Mouse (Mus musculus) hindbrain, embryonic 14.5 days (tissue): ENCODE measurements around the gene Lrrc46. TPM values are rescaled to one million over a fixed set of nuclear protein-coding genes. Genes with fewer than 3 reads are reported as not detected.

Experiments used
- ATAC-seq: fragments of 200-750 bp; cut with Nextera tagmentation; 2 replicates; pipeline ENCODE4 v1.8.0; 2017; ENCODE audit warnings: moderate number of reproducible peaks, mild to moderate bottlenecking, moderate TSS enrichment, moderate library complexity; ENCODE audit not compliant: low FRiP score
- DNase-seq: peaks from one replicate; pipeline ENCODE4 v3.0.0-alpha.2; 2015; ENCODE audit warnings: low spot score
- H3K27ac ChIP-seq: fragments of 300-500 bp; sonication (generic); 2 replicates; pipeline ENCODE4 v1.5.1; 2014; ENCODE audit warnings: mild to moderate bottlenecking, moderate library complexity
- H3K27me3 ChIP-seq: fragments of 300-500 bp; sonication (generic); 2 replicates; pipeline ENCODE4 v1.6.1; 2014; ENCODE audit warnings: mild to moderate bottlenecking, low read length, mixed read lengths; ENCODE audit not compliant: control insufficient read depth, insufficient read depth
- H3K36me3 ChIP-seq: fragments of 300-500 bp; sonication (generic); replicated peaks from 2 replicates; pipeline ENCODE4 v1.6.1; 2014; ENCODE audit not compliant: control insufficient read depth, insufficient read depth
- H3K4me1 ChIP-seq: fragments of 300-500 bp; sonication (generic); replicated peaks from 2 replicates; pipeline ENCODE4 v1.6.1; 2014; ENCODE audit warnings: antibody characterized with exemption, low read length, mixed read lengths; ENCODE audit not compliant: control insufficient read depth, insufficient read depth
- H3K4me2 ChIP-seq: fragments of 300-500 bp; sonication (generic); replicated peaks from 2 replicates; pipeline ENCODE4 v1.6.1; 2014; ENCODE audit warnings: mild to moderate bottlenecking, moderate library complexity
- H3K4me3 ChIP-seq: fragments of 300-500 bp; sonication (generic); replicated peaks from 2 replicates; pipeline ENCODE4 v1.5.1; 2014; ENCODE audit warnings: mild to moderate bottlenecking, low read length
- H3K9ac ChIP-seq: fragments of 300-500 bp; sonication (generic); 2 replicates; pipeline ENCODE4 v1.6.1; 2014
- H3K9me3 ChIP-seq: fragments of 300-500 bp; sonication (generic); 2 replicates; pipeline ENCODE4 v1.6.1; 2016; ENCODE audit warnings: low read length; ENCODE audit not compliant: control insufficient read depth
- WGBS: fragments of 180-500 bp; shearing (Covaris S2); extraction: QIAGEN DNeasy Blood & Tissue Kit; methylation state at CpG from one replicate; pipeline ENCODE4 v1.1.7; 2014; 5-methylcytosine and 5-hydroxymethylcytosine counted together
- polyA plus RNA-seq: library from polyadenylated mRNA; unstranded; fragments of >200 nt; fragmentation: Nextera tagmentation; extraction: Ambion mirVana; gene quantifications from 2 replicates; pipeline ENCODE4 v1.2.1, GENCODE M21; 2014

Lrrc46 gene
- polyA plus RNA-seq, 1 experiment from 2014 or later = 4.3 TPM

DNA sequence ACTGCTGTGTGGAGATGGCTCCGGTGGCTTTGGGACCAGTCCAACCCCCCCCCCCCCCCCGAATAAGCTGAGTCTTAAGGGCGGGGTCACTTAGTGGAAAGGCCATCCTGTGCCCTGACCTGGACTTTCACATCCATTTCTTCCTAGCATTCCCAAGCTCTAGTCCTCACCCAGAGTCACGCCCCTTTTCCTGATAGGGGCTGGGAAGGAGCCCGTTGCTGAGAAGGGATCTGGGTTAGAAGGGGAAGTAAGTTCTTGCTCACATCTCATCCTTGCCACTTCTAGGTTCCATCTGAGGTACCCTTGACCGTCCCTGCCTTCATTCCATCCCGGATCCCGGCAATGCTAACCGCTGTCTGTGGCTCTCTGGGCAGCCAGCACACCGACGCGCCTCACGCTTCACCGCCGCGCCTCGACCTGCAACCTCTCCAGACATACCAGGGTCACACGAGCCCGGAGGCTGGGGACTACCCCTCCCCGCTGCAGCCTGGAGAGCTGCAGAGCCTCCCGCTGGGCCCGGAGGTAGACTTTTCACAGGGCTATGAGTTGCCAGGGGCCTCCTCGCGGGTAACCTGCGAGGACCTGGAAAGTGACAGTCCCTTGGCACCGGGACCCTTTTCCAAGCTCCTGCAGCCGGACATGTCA is 20.0 kb downstream of the Lrrc46 start:
- Histone ChIP-seq H3K4me2 (peak overlapping the region; percentile 73), H3K36me3 (no peaks in the 10 kb centered on the region), H3K9me3 (no peaks in the 10 kb centered on the region), H3K27me3 (peaks cover 92% of the 10 kb centered on the region), H3K4me1 (peaks cover 12% of the 10 kb centered on the region; the same call in 1 of the 2 replicates), H3K9ac (no peak overlapping the region), H3K27ac (no peak overlapping the region), H3K4me3 (peak overlapping the region; percentile 46; the same call in 1 of the 2 replicates)
- no peak for ATAC-seq
- no peak for DNase-seq
- under 1% methylated on average over 26 of the region's 27 CpGs for WGBS

DNA sequence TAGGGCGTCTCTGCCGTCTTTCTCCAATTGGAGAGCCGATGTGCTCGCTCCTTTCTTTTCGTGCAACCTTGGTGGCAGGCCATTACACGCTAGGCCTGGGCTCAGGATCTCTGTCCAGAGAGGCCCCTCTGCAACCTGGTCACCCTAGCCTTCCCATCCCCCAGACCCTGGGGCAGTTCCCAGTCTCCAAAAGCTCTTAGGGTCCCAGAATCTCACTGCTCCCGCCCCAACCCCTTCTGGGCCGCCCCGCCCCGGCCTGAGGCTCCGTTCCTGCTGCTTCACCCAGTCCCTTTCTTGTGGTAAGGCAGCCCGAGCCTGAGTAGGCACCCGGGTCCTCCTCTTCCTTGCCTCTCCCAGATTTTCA is 21.9 kb downstream of the Lrrc46 start:
- Histone ChIP-seq H3K9me3 (no peaks in the 10 kb centered on the region), H3K9ac (no peak overlapping the region), H3K4me3 (no peak overlapping the region), H3K4me1 (peaks cover 12% of the 10 kb centered on the region; the same call in 1 of the 2 replicates), H3K36me3 (no peaks in the 10 kb centered on the region), H3K4me2 (no peak overlapping the region), H3K27ac (no peak overlapping the region), H3K27me3 (peaks cover 95% of the 10 kb centered on the region)
- no peak for DNase-seq
- 3% methylated on average over 13 of the region's 13 CpGs for WGBS
- ATAC-seq = no peak

DNA sequence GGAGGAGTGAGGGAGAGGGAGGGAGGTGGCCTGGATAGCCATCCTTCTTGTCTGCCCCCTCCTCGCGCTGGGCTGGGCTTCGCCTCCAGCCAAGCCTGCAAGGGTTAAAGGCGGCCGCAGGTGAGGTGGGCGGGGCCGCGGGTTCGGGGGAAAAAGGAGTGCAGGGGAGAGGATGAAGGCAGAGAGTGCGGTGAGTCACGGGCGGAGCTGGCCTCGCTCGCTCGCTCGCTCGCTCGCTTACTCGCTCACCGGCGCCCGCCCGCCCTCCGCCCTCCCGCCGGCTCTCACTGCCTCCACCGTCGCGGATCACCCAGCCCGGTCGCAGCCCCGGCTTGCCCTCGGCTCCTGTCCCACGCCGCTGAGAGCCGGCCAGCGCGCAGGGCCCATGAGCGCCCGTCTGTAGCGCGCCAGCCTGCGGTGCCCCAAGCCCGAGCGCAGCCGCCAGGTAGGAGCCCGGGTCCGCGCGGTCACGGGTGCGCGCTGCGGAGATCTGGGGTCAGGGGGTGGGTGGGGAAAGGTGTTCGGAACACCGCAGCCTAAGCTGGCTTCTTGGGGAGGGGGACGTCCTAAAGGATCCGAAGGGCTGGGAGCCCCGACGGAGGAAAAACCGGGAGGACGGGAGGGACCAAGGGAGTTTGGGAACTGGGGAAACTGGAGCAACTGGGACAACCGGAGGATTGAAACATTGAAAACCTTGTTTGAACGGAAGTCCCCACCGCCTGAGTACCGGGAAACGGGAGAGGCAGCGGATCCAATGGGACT is 22.4 kb downstream of the Lrrc46 start:
- no peak for DNase-seq
- WGBS = under 1% methylated on average over 54 of the region's 68 CpGs
- H3K9me3 ChIP-seq = no peaks in the 10 kb centered on the region
- H3K4me3 ChIP-seq = peak overlapping the region; percentile 27
- ATAC-seq = no peak
- H3K27me3 ChIP-seq = peaks cover 95% of the 10 kb centered on the region
- H3K9ac ChIP-seq = no peak overlapping the region
- peak overlapping the region; percentile 47 for H3K4me2 ChIP-seq
- no peak overlapping the region for H3K27ac ChIP-seq
- no peaks in the 10 kb centered on the region for H3K36me3 ChIP-seq
- H3K4me1 ChIP-seq = peaks cover 12% of the 10 kb centered on the region; the same call in 1 of the 2 replicates

GRCm38 (mm10) chr11:97017696-97018582 is 23.3 kb downstream of the Lrrc46 start:
- H3K4me1 ChIP-seq = peaks cover 12% of the 10 kb centered on the region; the same call in 1 of the 2 replicates
- H3K4me3 ChIP-seq = peak overlapping the region; percentile 27
- no peaks in the 10 kb centered on the region for H3K9me3 ChIP-seq
- no peak for DNase-seq
- peak overlapping the region; percentile 47 for H3K4me2 ChIP-seq
- H3K36me3 ChIP-seq = no peaks in the 10 kb centered on the region
- H3K9ac ChIP-seq = no peak overlapping the region
- no peak for ATAC-seq
- no peak overlapping the region for H3K27ac ChIP-seq
- 2% methylated on average over 36 of the region's 36 CpGs for WGBS
- H3K27me3 ChIP-seq = peaks cover 87% of the 10 kb centered on the region

DNA sequence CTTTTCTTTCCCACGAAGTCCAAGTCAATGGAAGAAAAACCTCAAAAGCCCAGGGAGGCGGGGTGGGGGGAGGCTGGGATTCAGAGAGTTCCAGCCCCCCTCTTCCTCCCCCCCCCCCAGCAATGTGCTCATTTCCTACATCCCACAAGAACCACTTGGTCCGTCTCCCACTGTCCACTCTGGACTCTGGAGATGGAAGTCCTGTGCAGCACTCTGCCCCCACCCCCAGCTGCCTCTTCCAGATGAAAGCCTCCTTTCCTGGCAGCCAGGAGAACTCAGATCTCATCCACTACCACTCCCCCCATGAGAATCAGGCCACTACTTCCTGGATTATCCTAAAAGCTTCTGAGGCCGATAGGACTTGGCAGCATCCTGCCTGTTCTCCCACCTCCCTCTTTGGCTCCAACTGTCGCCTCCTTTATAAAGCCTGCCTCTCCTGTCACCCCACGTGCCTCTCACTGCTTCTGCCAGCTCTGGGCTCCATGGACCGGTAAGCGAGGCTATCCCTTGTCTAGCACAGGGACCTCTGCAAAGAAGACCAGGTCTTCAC is 28.0 kb downstream of the Lrrc46 start, which contains the start of gene Sp6:
TSS of gene Sp6 (plus strand) at position 274 of the 550 bp plus-strand sequence.
- Histone ChIP-seq H3K36me3 (no peaks in the 10 kb centered on the region), H3K4me3 (no peak within 1 kb of the TSS), H3K9ac (no peak within 1 kb of the TSS), H3K27ac (no peak within 1 kb of the TSS), H3K4me1 (no peaks in the 10 kb centered on the region), H3K9me3 (no peaks in the 10 kb centered on the region), H3K27me3 (peaks cover 41% of the 10 kb centered on the region), H3K4me2 (no peak within 1 kb of the TSS)
- 32% methylated on average over 7 of the region's 8 CpGs for WGBS
- ATAC-seq (no peak), DNase-seq (no peak)

GRCm38 (mm10) chr11:97009198-97009790 is 31.9 kb downstream of the Lrrc46 start:
- no peaks in the 10 kb centered on the region for H3K9me3 ChIP-seq
- 54% methylated on average over 8 of the region's 8 CpGs for WGBS
- no peak overlapping the region for H3K9ac ChIP-seq
- H3K27ac ChIP-seq = no peak overlapping the region
- no peaks in the 10 kb centered on the region for H3K36me3 ChIP-seq
- peaks cover 7% of the 10 kb centered on the region; the same call in 1 of the 2 replicates for H3K27me3 ChIP-seq
- no peak overlapping the region for H3K4me2 ChIP-seq
- DNase-seq (no peak), ATAC-seq (no peak)
- H3K4me1 ChIP-seq = no peaks in the 10 kb centered on the region
- no peak overlapping the region for H3K4me3 ChIP-seq

- H3K4me1 ChIP-seq = no peaks in the 10 kb centered on the region
- no peaks in the 10 kb centered on the region for H3K9me3 ChIP-seq
- H3K9ac ChIP-seq = no peak overlapping the region
- no peak overlapping the region for H3K4me2 ChIP-seq
- H3K4me3 ChIP-seq = no peak overlapping the region
- no peaks in the 10 kb centered on the region for H3K36me3 ChIP-seq
- no peak overlapping the region for H3K27ac ChIP-seq
- DNase-seq (no peak), ATAC-seq (no peak)
- 78% methylated on average over 9 of the region's 9 CpGs for WGBS
- H3K27me3 ChIP-seq = 0 out of 2 replicates have a peak, but pooled peaks cover 5% of the 10 kb centered on the region
These were observed 34.0 kb downstream of the Lrrc46 start for GRCm38 (mm10) chr11:97007093-97007794.

DNA sequence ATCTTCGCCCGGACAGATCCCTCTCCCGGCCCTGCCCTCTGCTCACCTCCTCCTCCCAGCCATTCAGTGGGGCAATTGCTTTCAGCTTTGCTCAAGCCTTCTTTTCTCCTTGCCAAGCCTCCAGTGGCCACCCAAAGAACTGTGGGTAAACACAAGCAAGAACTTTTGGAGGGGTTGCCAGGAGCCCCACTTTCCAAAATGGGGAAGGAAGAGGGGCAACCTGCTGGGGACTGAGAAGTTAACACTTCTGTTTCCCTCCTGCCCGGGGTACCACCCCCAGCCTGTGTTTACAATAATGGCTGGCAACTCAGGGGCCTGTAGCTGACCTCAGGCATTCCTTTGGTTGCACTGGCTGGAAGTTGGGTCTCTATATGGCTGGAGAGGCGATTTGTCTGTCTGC is 38.0 kb downstream of the Lrrc46 start:
- H3K4me3 ChIP-seq = no peak overlapping the region
- H3K4me2 ChIP-seq = no peak overlapping the region
- WGBS = 24% methylated on average over 5 of the region's 5 CpGs
- no peak overlapping the region for H3K9ac ChIP-seq
- no peaks in the 10 kb centered on the region for H3K4me1 ChIP-seq
- no peaks in the 10 kb centered on the region for H3K9me3 ChIP-seq
- no peak for DNase-seq
- H3K27me3 ChIP-seq = 0 out of 2 replicates have a peak, but pooled peaks cover 5% of the 10 kb centered on the region
- H3K36me3 ChIP-seq = no peaks in the 10 kb centered on the region
- no peak for ATAC-seq
- no peak overlapping the region for H3K27ac ChIP-seq
